Mouse (Mus musculus) forebrain, postnatal 0 days (tissue): ENCODE measurements around the gene Zfand5. TPM values are rescaled to one million over a fixed set of nuclear protein-coding genes. Genes with fewer than 3 reads are reported as not detected.

ENCODE experiments used
- ATAC-seq: fragments of 200-750 bp; cut with Nextera tagmentation; 2 replicates; pipeline ENCODE4 v1.8.0; 2017; ENCODE audit warnings: mild to moderate bottlenecking, moderate library complexity
- DNase-seq: peaks from one replicate; pipeline ENCODE4 v3.0.0-alpha.2; 2015
- H3K27ac ChIP-seq: fragments of 300-500 bp; sonication (generic); 2 replicates; pipeline ENCODE4 v1.5.1; 2014; ENCODE audit warnings: low read depth, mild to moderate bottlenecking, antibody characterized with exemption, low read length, moderate library complexity, mixed read lengths
- H3K27me3 ChIP-seq: fragments of 300-500 bp; sonication (generic); 2 replicates; pipeline ENCODE4 v1.6.1; 2014; ENCODE audit warnings: mild to moderate bottlenecking, low read length, mixed read lengths; ENCODE audit not compliant: insufficient read depth
- H3K36me3 ChIP-seq: fragments of 300-500 bp; sonication (generic); 2 replicates; pipeline ENCODE4 v1.6.1; 2014; ENCODE audit warnings: mild to moderate bottlenecking, moderate library complexity; ENCODE audit not compliant: insufficient read depth
- H3K4me1 ChIP-seq: fragments of 300-500 bp; sonication (generic); 2 replicates; pipeline ENCODE4 v1.6.1; 2014; ENCODE audit warnings: antibody characterized with exemption; ENCODE audit not compliant: insufficient read depth
- H3K4me2 ChIP-seq: fragments of 300-500 bp; sonication (generic); 2 replicates; pipeline ENCODE4 v1.6.1; 2014; ENCODE audit warnings: low read depth, mild to moderate bottlenecking, moderate library complexity
- H3K4me3 ChIP-seq: fragments of 300-500 bp; sonication (generic); 2 replicates; pipeline ENCODE4 v1.5.1; 2014; ENCODE audit warnings: low read depth, low read length, mixed read lengths
- H3K9ac ChIP-seq: fragments of 300-500 bp; sonication (generic); 2 replicates; pipeline ENCODE4 v1.6.1; 2014; ENCODE audit warnings: mild to moderate bottlenecking
- H3K9me3 ChIP-seq: fragments of 300-500 bp; sonication (generic); 2 replicates; pipeline ENCODE4 v1.6.1; 2016; ENCODE audit warnings: low read length
- CTCF ChIP-seq: sonication (generic); IDR thresholded peaks from 2 replicates; pipeline ENCODE4 v1.5.1; 2016; ENCODE audit warnings: antibody characterized with exemption, control low read depth, low read depth
- WGBS: fragments of 180-500 bp; shearing (Covaris S2); extraction: QIAGEN DNeasy Blood & Tissue Kit; methylation state at CpG from one replicate; pipeline ENCODE4 v1.1.7; 2014; 5-methylcytosine and 5-hydroxymethylcytosine counted together
- polyA plus RNA-seq: library from polyadenylated mRNA; unstranded; fragments of >200 nt; fragmentation: Nextera tagmentation; extraction: Ambion mirVana; gene quantifications from 2 replicates; pipeline ENCODE4 v1.2.1, GENCODE M21; 2015
- total RNA-seq: library from RNA; depleted of rRNA; stranded (reverse); fragments of >200 nt; gene quantifications from 2 replicates; pipeline ENCODE4 v1.2.3, GENCODE M21; 2014; rRNA removed

Gene Zfand5
- total and polyA plus RNA-seq, 2 experiments from 2014 or later, result 146 to 177 TPM

- Histone ChIP-seq H3K4me2 (no peak overlapping the region), H3K9me3 (no peaks in the 10 kb centered on the region), H3K27ac (no peak overlapping the region), H3K4me1 (peaks cover 3% of the 10 kb centered on the region; the same call in 1 of the 2 replicates), H3K4me3 (no peak overlapping the region), H3K36me3 (no peaks in the 10 kb centered on the region), H3K9ac (no peak overlapping the region), H3K27me3 (no peaks in the 10 kb centered on the region)
- DNase-seq (peak; percentile 10), ATAC-seq (no peak)
- 77% methylated on average over 3 of the region's 3 CpGs for WGBS
- no peak for TF ChIP-seq CTCF
Measured at GRCm38 (mm10) chr19:21325333-21325732, 53.3 kb downstream of the Zfand5 start.

- H3K4me1 ChIP-seq, result peaks cover 3% of the 10 kb centered on the region; the same call in 1 of the 2 replicates
- H3K9me3 ChIP-seq, result no peaks in the 10 kb centered on the region
- no peak overlapping the region for H3K9ac ChIP-seq
- peak; percentile 32; the same call in 1 of the 2 replicates for ATAC-seq
- no peak overlapping the region for H3K27ac ChIP-seq
- H3K36me3 ChIP-seq, result no peaks in the 10 kb centered on the region
- H3K4me2 ChIP-seq, result no peak overlapping the region
- no peak overlapping the region for H3K4me3 ChIP-seq
- TF ChIP-seq CTCF, result no peak
- no peaks in the 10 kb centered on the region for H3K27me3 ChIP-seq
- WGBS, result 64% methylated on average over 9 of the region's 9 CpGs
- no peak for DNase-seq
Measured at GRCm38 (mm10) chr19:21328951-21329350, 56.9 kb downstream of the Zfand5 start.

GRCm38 (mm10) chr19:21329770-21330169 is 57.7 kb downstream of the Zfand5 start:
- H3K36me3 ChIP-seq, result no peaks in the 10 kb centered on the region
- 41% methylated on average over 5 of the region's 5 CpGs for WGBS
- H3K4me3 ChIP-seq, result no peak overlapping the region
- no peak overlapping the region for H3K27ac ChIP-seq
- no peaks in the 10 kb centered on the region for H3K9me3 ChIP-seq
- DNase-seq (peak; percentile 40), ATAC-seq (peak; percentile 56)
- no peak overlapping the region for H3K9ac ChIP-seq
- H3K4me2 ChIP-seq, result no peak overlapping the region
- H3K4me1 ChIP-seq, result peaks cover 3% of the 10 kb centered on the region; the same call in 1 of the 2 replicates
- no peaks in the 10 kb centered on the region for H3K27me3 ChIP-seq
- TF ChIP-seq CTCF, result no peak

- no peaks in the 10 kb centered on the region for H3K36me3 ChIP-seq
- H3K9ac ChIP-seq, result no peak overlapping the region
- H3K27ac ChIP-seq, result no peak overlapping the region
- 86% methylated on average over 6 of the region's 6 CpGs for WGBS
- TF ChIP-seq CTCF, result no peak
- H3K9me3 ChIP-seq, result no peaks in the 10 kb centered on the region
- ATAC-seq, result no peak
- peaks cover 3% of the 10 kb centered on the region; the same call in 1 of the 2 replicates for H3K4me1 ChIP-seq
- no peak overlapping the region for H3K4me3 ChIP-seq
- no peaks in the 10 kb centered on the region for H3K27me3 ChIP-seq
- no peak for DNase-seq
- H3K4me2 ChIP-seq, result no peak overlapping the region
Measured at GRCm38 (mm10) chr19:21330305-21331115, 58.4 kb downstream of the Zfand5 start.

GRCm38 (mm10) chr19:21331621-21332155 is 59.6 kb downstream of the Zfand5 start:
- TF ChIP-seq CTCF, result no peak
- Histone ChIP-seq H3K4me2 (no peak overlapping the region), H3K36me3 (no peaks in the 10 kb centered on the region), H3K27me3 (no peaks in the 10 kb centered on the region), H3K4me1 (peaks cover 3% of the 10 kb centered on the region; the same call in 1 of the 2 replicates), H3K9ac (no peak overlapping the region), H3K9me3 (no peaks in the 10 kb centered on the region), H3K4me3 (no peak overlapping the region), H3K27ac (no peak overlapping the region)
- DNase-seq, result no peak
- no peak for ATAC-seq
- 89% methylated on average over 11 of the region's 11 CpGs for WGBS

Other genes with a start within 250 kb of the Zfand5 start
- gene Gda, start 201.2 kb downstream of the Zfand5 start, total RNA-seq, result 49.6 and 50.6 TPM in 2 replicates
- 3.3 and 9.7 TPM in 2 replicates for gene Gda, start 201.2 kb downstream of the Zfand5 start, polyA plus RNA-seq